ENCODE assay signal across 29 mouse cellular contexts in genomic region chr17:74772364-74772763, GRCm38 (mm10).
"Had no signal": no experiment of that assay in that cellular context is flagged by ENCODE, and none has a peak within 500 bp of the region (broad histone marks: within the 10 kb centered on the region; RNA-seq: fewer than 3 reads in every experiment).

No protein-coding gene starts in this region.

- H3K4me2 ChIP-seq: limb, embryonic 12.5 days; limb, embryonic 15.5 days; liver, embryonic 11.5 days; liver, embryonic 12.5 days; liver, embryonic 13.5 days; liver, embryonic 15.5 days; lung, embryonic 14.5 days; lung, embryonic 15.5 days; midbrain, embryonic 11.5 days; midbrain, embryonic 12.5 days; midbrain, embryonic 13.5 days; midbrain, embryonic 15.5 days; neural tube, embryonic 12.5 days had no signal

- H3K9ac ChIP-seq: limb, embryonic 12.5 days; limb, embryonic 15.5 days; liver, embryonic 12.5 days; liver, embryonic 13.5 days; liver, embryonic 14.5 days; liver, embryonic 15.5 days; liver, postnatal 0 days; lung, embryonic 14.5 days; lung, embryonic 15.5 days; midbrain, embryonic 12.5 days; midbrain, embryonic 13.5 days; midbrain, embryonic 15.5 days; neural tube, embryonic 12.5 days had no signal

- H3K27me3 ChIP-seq: limb, embryonic 12.5 days; limb, embryonic 15.5 days; liver, embryonic 12.5 days; liver, embryonic 13.5 days; liver, embryonic 15.5 days; lung, embryonic 15.5 days; megakaryocyte, embryonic 14.5 days; midbrain, embryonic 12.5 days; midbrain, embryonic 13.5 days; midbrain, embryonic 15.5 days; neural tube, embryonic 12.5 days had no signal

- H3K36me3 ChIP-seq: limb, embryonic 12.5 days; liver, embryonic 15.5 days; lung, embryonic 15.5 days; midbrain, embryonic 10.5 days; midbrain, embryonic 12.5 days; midbrain, embryonic 13.5 days; midbrain, embryonic 15.5 days; neural tube, embryonic 12.5 days had no signal

- H3K4me3 ChIP-seq: left cerebral cortex, adult 2 months; limb, embryonic 12.5 days; limb, embryonic 15.5 days; liver, embryonic 12.5 days; liver, embryonic 13.5 days; liver, embryonic 15.5 days; lung, embryonic 15.5 days; megakaryocyte, embryonic 14.5 days; midbrain, embryonic 10.5 days; midbrain, embryonic 12.5 days; midbrain, embryonic 13.5 days; midbrain, embryonic 15.5 days; myocyte; neural tube, embryonic 12.5 days had no signal

- H3K4me1 ChIP-seq: liver, embryonic 12.5 days; liver, embryonic 13.5 days; liver, embryonic 15.5 days; midbrain, embryonic 12.5 days; midbrain, embryonic 13.5 days; midbrain, embryonic 15.5 days; neural tube, embryonic 12.5 days had no signal

- DNase-seq: left cerebral cortex, postnatal 4 days; liver; liver, embryonic 13.5 days; liver, postnatal 0 days; lung, adult 2 months; lung, embryonic 14.5 days; lung, postnatal 10 days; lung, postnatal 14 days; lung, postnatal 36 days; lung, postnatal 4 days; midbrain, embryonic 14.5 days had no signal

- ATAC-seq: liver, embryonic 12.5 days; liver, postnatal 0 days; midbrain, embryonic 13.5 days; midbrain, embryonic 15.5 days; midbrain, embryonic 16.5 days had no signal

- H3K9me3 ChIP-seq: limb, embryonic 12.5 days; limb, embryonic 15.5 days; liver, embryonic 12.5 days; liver, embryonic 13.5 days; liver, embryonic 15.5 days; lung, embryonic 15.5 days; megakaryocyte, embryonic 14.5 days; midbrain, embryonic 10.5 days; midbrain, embryonic 12.5 days; midbrain, embryonic 13.5 days; midbrain, embryonic 15.5 days; neural tube, embryonic 12.5 days had no signal

- H3K27ac ChIP-seq: left cerebral cortex, adult 2 months; limb, embryonic 12.5 days; limb, embryonic 15.5 days; liver, embryonic 12.5 days; liver, embryonic 13.5 days; liver, embryonic 14.5 days; liver, embryonic 15.5 days; lung, embryonic 15.5 days; macrophage; midbrain, embryonic 10.5 days; midbrain, embryonic 12.5 days; midbrain, embryonic 13.5 days; midbrain, embryonic 15.5 days; neural tube, embryonic 12.5 days had no signal
